Mouse (Mus musculus) midbrain, embryonic 13.5 days (tissue): ENCODE results near the gene Hspa1b. TPM values are rescaled to one million over a fixed set of nuclear protein-coding genes. Genes with fewer than 3 reads are reported as not detected.
"Not testable (repeated sequence)": the region's sequence is repeated elsewhere in the genome, so short reads cannot be mapped to it uniquely, and the experiment has no call there.

ENCODE experiments used
- ATAC-seq: fragments of 200-750 bp; cut with Nextera tagmentation; 2 replicates; pipeline ENCODE4 v1.8.0; 2017; ENCODE audit warnings: mild to moderate bottlenecking, moderate TSS enrichment, moderate library complexity
- H3K27ac ChIP-seq: fragments of 300-500 bp; sonication (generic); 2 replicates; pipeline ENCODE4 v1.5.1; 2015; ENCODE audit warnings: inconsistent platforms, mild to moderate bottlenecking, moderate library complexity
- H3K27me3 ChIP-seq: fragments of 300-500 bp; sonication (generic); 2 replicates; pipeline ENCODE4 v1.6.1; 2015; ENCODE audit warnings: mild to moderate bottlenecking, inconsistent platforms
- H3K36me3 ChIP-seq: fragments of 300-500 bp; sonication (generic); 2 replicates; pipeline ENCODE4 v1.6.1; 2015; ENCODE audit warnings: mild to moderate bottlenecking, inconsistent platforms
- H3K4me1 ChIP-seq: fragments of 300-500 bp; sonication (generic); replicated peaks from 2 replicates; pipeline ENCODE4 v1.6.1; 2015; ENCODE audit warnings: inconsistent platforms
- H3K4me2 ChIP-seq: fragments of 300-500 bp; sonication (generic); replicated peaks from 2 replicates; pipeline ENCODE4 v1.6.1; 2015; ENCODE audit warnings: moderate library complexity, mild to moderate bottlenecking, inconsistent platforms
- H3K4me3 ChIP-seq: fragments of 300-500 bp; sonication (generic); replicated peaks from 2 replicates; pipeline ENCODE4 v1.5.1; 2015; ENCODE audit warnings: mild to moderate bottlenecking, inconsistent platforms
- H3K9ac ChIP-seq: fragments of 300-500 bp; sonication (generic); replicated peaks from 2 replicates; pipeline ENCODE4 v1.6.1; 2015; ENCODE audit warnings: mild to moderate bottlenecking, inconsistent platforms
- H3K9me3 ChIP-seq: fragments of 300-500 bp; sonication (generic); 2 replicates; pipeline ENCODE4 v1.6.1; 2016; ENCODE audit warnings: mild to moderate bottlenecking, inconsistent platforms
- WGBS: fragments of 180-500 bp; shearing (Covaris S2); methylation state at CpG from one replicate; pipeline ENCODE4 v1.1.7; 2015; 5-methylcytosine and 5-hydroxymethylcytosine counted together
- polyA plus RNA-seq: library from polyadenylated mRNA; unstranded; fragments of >200 nt; fragmentation: Nextera tagmentation; extraction: Ambion mirVana; gene quantifications from 2 replicates; pipeline ENCODE4 v1.2.1, GENCODE M21; 2015

Hspa1b gene
- polyA plus RNA-seq = 0.10 and 0.11 TPM in 2 replicates

DNA sequence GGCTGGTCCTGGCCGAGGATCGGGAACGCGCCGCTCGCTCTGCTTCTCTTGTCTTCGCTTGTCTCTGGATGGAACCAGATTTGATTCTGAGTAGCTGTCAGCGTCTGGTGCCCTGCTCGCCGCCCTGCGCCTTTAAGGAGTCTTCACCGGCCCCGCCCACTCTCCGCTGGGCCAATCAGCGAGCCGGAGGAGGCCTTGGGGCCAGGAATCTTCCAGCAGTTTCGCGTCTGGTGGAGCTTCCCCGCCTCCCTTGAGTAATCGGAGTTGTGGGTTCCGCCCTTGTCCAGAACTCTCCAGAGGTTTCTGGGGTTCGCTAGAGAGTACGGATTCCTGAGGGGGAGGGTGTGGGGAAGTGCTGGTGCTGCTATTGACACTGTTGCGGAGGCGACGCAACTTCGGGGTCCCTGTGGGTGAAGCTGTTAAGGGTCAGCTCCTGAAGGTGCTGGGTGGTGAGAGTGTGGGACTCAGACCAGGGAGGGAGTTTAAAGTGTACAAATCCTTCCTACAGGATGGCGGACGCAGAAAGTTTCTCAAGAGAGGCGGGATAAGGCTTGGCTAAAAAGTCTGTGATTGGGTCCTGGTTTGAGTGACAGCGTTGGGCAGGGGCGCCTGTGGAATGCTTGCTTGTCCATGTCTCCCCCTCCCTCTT lies at the start of gene Hspa1b:
TSS of gene Hspa1b (minus strand) at position 109 of the 649 bp plus-strand sequence.
- H3K27ac ChIP-seq, H3K36me3 ChIP-seq, H3K9me3 ChIP-seq: not testable (repeated sequence)
- peak within 1 kb of the TSS; percentile 40 for H3K4me3 ChIP-seq
- H3K9ac ChIP-seq = peak within 1 kb of the TSS; percentile 40
- H3K4me2 ChIP-seq = peak within 1 kb of the TSS; percentile 64
- peaks cover 55% of the 10 kb centered on the region for H3K27me3 ChIP-seq
- H3K4me1 ChIP-seq = peaks cover 12% of the 10 kb centered on the region; the same call in 1 of the 2 replicates
- ATAC-seq = peak; percentile 95
- WGBS = 0% methylated on average over 27 of the region's 32 CpGs

DNA sequence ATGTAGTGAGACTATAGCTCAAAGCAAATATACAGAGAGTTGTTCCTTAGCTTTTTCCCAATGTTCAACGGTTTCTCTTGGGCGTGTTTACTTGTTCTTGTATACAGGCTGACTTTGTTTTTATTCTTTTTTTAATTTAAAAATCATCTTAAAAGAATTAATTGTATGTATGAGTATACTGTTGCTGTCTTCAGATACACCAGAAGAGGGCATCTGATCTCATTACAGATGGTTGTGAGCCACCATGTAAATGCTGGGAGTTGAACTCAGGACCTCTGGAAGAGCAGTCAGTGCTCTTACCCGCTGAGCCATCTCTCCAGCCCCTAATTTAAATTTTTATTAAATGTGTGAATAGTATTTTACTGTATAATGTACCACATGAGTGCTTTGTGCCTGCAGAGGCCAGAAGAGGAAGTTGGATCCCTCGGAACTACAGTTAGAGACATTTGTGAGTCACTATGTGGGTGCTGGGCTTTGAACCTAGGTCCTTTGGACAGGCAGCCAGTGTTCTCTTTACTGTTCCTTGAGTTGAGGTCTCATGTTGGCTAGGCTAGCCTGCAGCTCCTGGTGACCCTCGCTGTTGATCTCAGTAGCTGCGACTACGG lies 48.5 kb upstream of the Hspa1b start:
- 96% methylated on average over 7 of the region's 7 CpGs for WGBS
- no peaks in the 10 kb centered on the region for H3K9me3 ChIP-seq
- no peak overlapping the region for H3K9ac ChIP-seq
- peaks cover 11% of the 10 kb centered on the region for H3K4me1 ChIP-seq
- H3K4me3 ChIP-seq = no peak overlapping the region
- H3K4me2 ChIP-seq = no peak overlapping the region
- no peaks in the 10 kb centered on the region for H3K27me3 ChIP-seq
- H3K27ac ChIP-seq = no peak overlapping the region
- H3K36me3 ChIP-seq = peaks cover 81% of the 10 kb centered on the region
- no peak for ATAC-seq

GRCm38 (mm10) chr17:35005902-35006301 lies 46.9 kb upstream of the Hspa1b start:
- peaks cover 66% of the 10 kb centered on the region for H3K36me3 ChIP-seq
- H3K9me3 ChIP-seq, H3K9ac ChIP-seq, ATAC-seq, H3K4me3 ChIP-seq, H3K4me2 ChIP-seq, H3K27me3 ChIP-seq, H3K27ac ChIP-seq: not testable (repeated sequence)
- WGBS = 100% methylated on average over 4 of the region's 5 CpGs
- H3K4me1 ChIP-seq = peaks cover 23% of the 10 kb centered on the region

GRCm38 (mm10) chr17:35005158-35005557 lies 46.1 kb upstream of the Hspa1b start:
- H3K9me3 ChIP-seq = no peaks in the 10 kb centered on the region
- peaks cover 23% of the 10 kb centered on the region for H3K4me1 ChIP-seq
- no peak overlapping the region for H3K4me3 ChIP-seq
- no peaks in the 10 kb centered on the region for H3K27me3 ChIP-seq
- ATAC-seq = no peak
- H3K9ac ChIP-seq = no peak overlapping the region
- no peak overlapping the region for H3K27ac ChIP-seq
- H3K4me2 ChIP-seq = no peak overlapping the region
- WGBS = 91% methylated on average over 10 of the region's 10 CpGs
- H3K36me3 ChIP-seq = peaks cover 58% of the 10 kb centered on the region

DNA sequence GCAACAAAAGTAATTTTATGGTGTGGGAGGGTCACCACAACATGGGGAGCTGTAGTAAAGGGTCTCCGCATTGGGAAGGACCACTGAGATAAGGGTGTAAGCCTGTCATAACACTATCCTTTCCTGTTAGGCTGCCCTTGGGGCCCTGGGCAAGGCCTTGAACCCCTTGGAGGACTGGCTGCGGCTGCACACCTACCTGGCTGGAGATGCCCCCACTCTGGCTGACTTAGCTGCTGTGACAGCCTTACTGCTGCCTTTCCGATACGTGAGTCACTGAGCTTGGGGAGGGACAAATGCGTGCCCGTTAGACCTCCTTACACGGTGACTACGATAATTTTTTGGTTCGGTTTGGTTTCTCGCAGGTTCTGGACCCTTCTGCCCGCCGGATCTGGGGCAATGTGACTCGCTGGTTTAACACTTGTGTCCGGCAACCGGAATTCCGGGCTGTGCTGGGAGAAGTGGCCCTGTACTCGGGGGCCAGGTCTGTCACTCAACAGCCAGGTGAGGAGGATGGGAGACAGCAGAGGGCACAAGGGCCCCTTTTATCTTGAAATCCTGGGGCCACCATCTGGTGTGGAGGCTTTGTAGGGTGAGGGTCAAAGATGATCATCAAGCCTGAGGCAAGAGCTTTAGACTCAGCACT lies 45.2 kb upstream of the Hspa1b start:
- no peaks in the 10 kb centered on the region for H3K9me3 ChIP-seq
- 96% methylated on average over 17 of the region's 17 CpGs for WGBS

GRCm38 (mm10) chr17:35003022-35003838 lies 44.2 kb upstream of the Hspa1b start:
- no peak overlapping the region for H3K27ac ChIP-seq
- peak overlapping the region; percentile 100 for H3K4me2 ChIP-seq
- no peaks in the 10 kb centered on the region for H3K9me3 ChIP-seq
- peaks cover 40% of the 10 kb centered on the region for H3K36me3 ChIP-seq
- peaks cover 40% of the 10 kb centered on the region for H3K4me1 ChIP-seq
- ATAC-seq = no peak
- H3K4me3 ChIP-seq = peak overlapping the region; percentile 94
- 77% methylated on average over 9 of the region's 9 CpGs for WGBS
- H3K9ac ChIP-seq = peak overlapping the region; percentile 97; the same call in 1 of the 2 replicates
- no peaks in the 10 kb centered on the region for H3K27me3 ChIP-seq

More for the DNA sequence above, 45.2 kb upstream of the Hspa1b start:
- H3K9ac ChIP-seq = no peak overlapping the region
- ATAC-seq = no peak
- no peak overlapping the region for H3K4me2 ChIP-seq
- H3K27ac ChIP-seq = no peak overlapping the region
- H3K36me3 ChIP-seq = peaks cover 50% of the 10 kb centered on the region
- H3K4me1 ChIP-seq = peaks cover 33% of the 10 kb centered on the region
- H3K27me3 ChIP-seq = no peaks in the 10 kb centered on the region
- H3K4me3 ChIP-seq = no peak overlapping the region

- Histone ChIP-seq H3K9ac (peak overlapping the region; percentile 97), H3K27ac (no peak overlapping the region), H3K27me3 (no peaks in the 10 kb centered on the region), H3K9me3 (no peaks in the 10 kb centered on the region), H3K4me3 (peak overlapping the region; percentile 94), H3K4me1 (peaks cover 40% of the 10 kb centered on the region), H3K36me3 (peaks cover 31% of the 10 kb centered on the region), H3K4me2 (peak overlapping the region; percentile 100)
- ATAC-seq = no peak
- 12% methylated on average over 12 of the region's 12 CpGs for WGBS
These were observed 43.3 kb upstream of the Hspa1b start for GRCm38 (mm10) chr17:35002153-35002865.

DNA sequence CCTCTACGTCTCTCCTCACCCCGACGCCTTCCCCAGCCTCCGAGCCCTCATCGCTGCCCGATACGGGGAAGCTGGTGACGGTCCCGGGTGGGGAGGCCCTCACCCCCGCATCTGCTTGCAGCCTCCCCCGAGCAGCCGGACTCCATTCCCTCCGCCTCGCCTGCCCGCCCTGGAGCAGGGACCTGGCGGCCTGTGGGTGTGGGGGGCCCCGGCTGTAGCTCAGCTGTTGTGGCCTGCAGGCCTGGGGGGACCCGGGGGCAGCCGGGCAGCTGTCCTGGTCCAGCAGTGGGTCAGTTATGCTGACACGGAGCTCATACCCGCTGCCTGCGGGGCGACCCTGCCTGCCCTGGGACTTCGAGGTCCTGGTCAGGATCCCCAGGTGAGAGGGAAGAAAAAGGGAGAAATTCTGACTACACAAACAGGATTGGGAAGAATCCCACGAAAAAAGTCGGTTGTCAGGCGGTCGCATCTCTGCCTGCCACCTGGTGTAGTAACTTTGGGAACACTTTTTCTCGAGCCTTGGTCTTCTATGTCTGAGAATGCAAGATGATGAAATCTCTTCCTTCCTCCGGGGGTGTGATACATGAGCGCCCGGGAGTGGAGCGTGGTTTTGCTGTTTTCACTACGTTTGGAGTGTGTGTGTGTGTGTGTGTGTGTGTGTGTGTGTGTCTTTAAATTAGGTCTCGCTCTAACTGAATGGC lies 42.6 kb upstream of the Hspa1b start:
- Histone ChIP-seq H3K4me1 (peaks cover 43% of the 10 kb centered on the region), H3K4me3 (peak overlapping the region; percentile 94), H3K9me3 (no peaks in the 10 kb centered on the region), H3K27ac (peak overlapping the region; percentile 96), H3K4me2 (peak overlapping the region; percentile 100), H3K27me3 (no peaks in the 10 kb centered on the region), H3K36me3 (peaks cover 25% of the 10 kb centered on the region), H3K9ac (peak overlapping the region; percentile 97)
- WGBS = under 1% methylated on average over 35 of the region's 35 CpGs
- ATAC-seq = peak; percentile 41

GRCm38 (mm10) chr17:35000717-35001451 lies 41.8 kb upstream of the Hspa1b start, which contains the start of gene Vars:
Gene Vars, plus strand, starts transcription at chr17:35000987.
- no peaks in the 10 kb centered on the region for H3K27me3 ChIP-seq
- H3K4me3 ChIP-seq = peak within 1 kb of the TSS; percentile 94
- H3K27ac ChIP-seq = peak within 1 kb of the TSS; percentile 96
- ATAC-seq = peak; percentile 93
- H3K9ac ChIP-seq = peak within 1 kb of the TSS; percentile 97
- peak within 1 kb of the TSS; percentile 100 for H3K4me2 ChIP-seq
- no peaks in the 10 kb centered on the region for H3K9me3 ChIP-seq
- H3K4me1 ChIP-seq = peaks cover 46% of the 10 kb centered on the region
- WGBS = under 1% methylated on average over 71 of the region's 83 CpGs
- peaks cover 21% of the 10 kb centered on the region for H3K36me3 ChIP-seq
